Mouse (Mus musculus): ENCODE data around the gene Rpl24. TPM values are rescaled to one million over a fixed set of nuclear protein-coding genes. Genes with fewer than 3 reads are reported as not detected.

The Rpl24 gene
- polyA plus RNA-seq, 1 experiment from 2014 or later = 411 TPM

- no peaks in the 10 kb centered on the region for H3K9me3 ChIP-seq (ENCODE audit: control insufficient read depth, low read length)
- no peak overlapping the region for H3K27ac ChIP-seq (ENCODE audit: low read depth, low read length)
- H3K4me1 ChIP-seq (ENCODE audit: control insufficient read depth, insufficient read depth, low read depth, low read length) = no peaks in the 10 kb centered on the region
- 92% methylated on average over 3 of the region's 3 CpGs for WGBS
- no peak overlapping the region for H3K9ac ChIP-seq (ENCODE audit: low read depth, low read length)
- H3K27me3 ChIP-seq (replicated peaks; ENCODE audit: control insufficient read depth, insufficient read depth, low read length) = no peaks in the 10 kb centered on the region
- no peak overlapping the region for H3K4me2 ChIP-seq (ENCODE audit: low read length)
- peaks cover 9% of the 10 kb centered on the region for H3K36me3 ChIP-seq (ENCODE audit: control insufficient read depth, insufficient read depth, low read length)
- no peak overlapping the region for H3K4me3 ChIP-seq (ENCODE audit: low read length)
- ATAC-seq = no peak
Observed at GRCm38 (mm10) chr16:55986001-55986400, 19.9 kb downstream of the Rpl24 start.

GRCm38 (mm10) chr16:55990311-55990710 is 24.2 kb downstream of the Rpl24 start:
- Histone ChIP-seq H3K27ac (ENCODE audit: low read depth, low read length) (no peak overlapping the region), H3K9me3 (ENCODE audit: control insufficient read depth, low read length) (no peaks in the 10 kb centered on the region), H3K27me3 (replicated peaks; ENCODE audit: control insufficient read depth, insufficient read depth, low read length) (no peaks in the 10 kb centered on the region), H3K9ac (ENCODE audit: low read depth, low read length) (no peak overlapping the region), H3K4me2 (ENCODE audit: low read length) (no peak overlapping the region), H3K4me1 (ENCODE audit: control insufficient read depth, insufficient read depth, low read depth, low read length) (no peaks in the 10 kb centered on the region), H3K4me3 (ENCODE audit: low read length) (no peak overlapping the region), H3K36me3 (ENCODE audit: control insufficient read depth, insufficient read depth, low read length) (peaks cover 19% of the 10 kb centered on the region)
- 92% methylated on average over 4 of the region's 4 CpGs for WGBS
- ATAC-seq = no peak

GRCm38 (mm10) chr16:55994235-55994634 is 28.2 kb downstream of the Rpl24 start:
- no peak for ATAC-seq
- Histone ChIP-seq H3K27me3 (replicated peaks; ENCODE audit: control insufficient read depth, insufficient read depth, low read length) (no peaks in the 10 kb centered on the region), H3K4me2 (ENCODE audit: low read length) (no peak overlapping the region), H3K9me3 (ENCODE audit: control insufficient read depth, low read length) (no peaks in the 10 kb centered on the region), H3K4me3 (ENCODE audit: low read length) (no peak overlapping the region), H3K9ac (ENCODE audit: low read depth, low read length) (no peak overlapping the region), H3K4me1 (ENCODE audit: control insufficient read depth, insufficient read depth, low read depth, low read length) (no peaks in the 10 kb centered on the region), H3K27ac (ENCODE audit: low read depth, low read length) (no peak overlapping the region), H3K36me3 (ENCODE audit: control insufficient read depth, insufficient read depth, low read length) (peaks cover 19% of the 10 kb centered on the region)
- WGBS = 98% methylated on average over 2 of the region's 2 CpGs

- WGBS = 96% methylated on average over 11 of the region's 11 CpGs
- Histone ChIP-seq H3K27me3 (replicated peaks; ENCODE audit: control insufficient read depth, insufficient read depth, low read length) (no peaks in the 10 kb centered on the region), H3K9me3 (ENCODE audit: control insufficient read depth, low read length) (no peaks in the 10 kb centered on the region), H3K36me3 (ENCODE audit: control insufficient read depth, insufficient read depth, low read length) (peaks cover 25% of the 10 kb centered on the region), H3K4me3 (ENCODE audit: low read length) (no peak overlapping the region), H3K4me2 (ENCODE audit: low read length) (no peak overlapping the region), H3K4me1 (ENCODE audit: control insufficient read depth, insufficient read depth, low read depth, low read length) (no peaks in the 10 kb centered on the region), H3K27ac (ENCODE audit: low read depth, low read length) (no peak overlapping the region), H3K9ac (ENCODE audit: low read depth, low read length) (no peak overlapping the region)
- ATAC-seq = no peak
Observed at GRCm38 (mm10) chr16:56006798-56007197, 40.7 kb downstream of the Rpl24 start.

- Histone ChIP-seq H3K9ac (ENCODE audit: low read depth, low read length) (no peak overlapping the region), H3K27me3 (replicated peaks; ENCODE audit: control insufficient read depth, insufficient read depth, low read length) (no peaks in the 10 kb centered on the region), H3K4me2 (ENCODE audit: low read length) (no peak overlapping the region), H3K4me1 (ENCODE audit: control insufficient read depth, insufficient read depth, low read depth, low read length) (no peaks in the 10 kb centered on the region), H3K27ac (ENCODE audit: low read depth, low read length) (no peak overlapping the region), H3K36me3 (ENCODE audit: control insufficient read depth, insufficient read depth, low read length) (peaks cover 16% of the 10 kb centered on the region), H3K4me3 (ENCODE audit: low read length) (no peak overlapping the region), H3K9me3 (ENCODE audit: control insufficient read depth, low read length) (no peaks in the 10 kb centered on the region)
- 100% methylated on average over 1 of the region's 1 CpGs for WGBS
- no peak for ATAC-seq
Observed at GRCm38 (mm10) chr16:56008862-56009261, 42.8 kb downstream of the Rpl24 start.

- H3K9me3 ChIP-seq (ENCODE audit: control insufficient read depth, low read length) = no peaks in the 10 kb centered on the region; the same call in 1 of the 2 replicates
- no peak overlapping the region for H3K9ac ChIP-seq (ENCODE audit: low read depth, low read length)
- H3K27ac ChIP-seq (ENCODE audit: low read depth, low read length) = no peak overlapping the region
- H3K4me3 ChIP-seq (ENCODE audit: low read length) = no peak overlapping the region
- H3K36me3 ChIP-seq (ENCODE audit: control insufficient read depth, insufficient read depth, low read length) = peaks cover 10% of the 10 kb centered on the region
- WGBS = 87% methylated on average over 10 of the region's 10 CpGs
- no peaks in the 10 kb centered on the region for H3K27me3 ChIP-seq (replicated peaks; ENCODE audit: control insufficient read depth, insufficient read depth, low read length)
- no peak overlapping the region for H3K4me2 ChIP-seq (ENCODE audit: low read length)
- peak; percentile 49 for ATAC-seq
- H3K4me1 ChIP-seq (ENCODE audit: control insufficient read depth, insufficient read depth, low read depth, low read length) = no peaks in the 10 kb centered on the region
Observed at GRCm38 (mm10) chr16:56012789-56013743, 47.0 kb downstream of the Rpl24 start.

- 88% methylated on average over 7 of the region's 7 CpGs for WGBS
- ATAC-seq = no peak
- no peaks in the 10 kb centered on the region for H3K27me3 ChIP-seq (replicated peaks; ENCODE audit: control insufficient read depth, insufficient read depth, low read length)
- no peak overlapping the region for H3K4me3 ChIP-seq (ENCODE audit: low read length)
- H3K9me3 ChIP-seq (ENCODE audit: control insufficient read depth, low read length) = no peaks in the 10 kb centered on the region; the same call in 1 of the 2 replicates
- no peaks in the 10 kb centered on the region for H3K4me1 ChIP-seq (ENCODE audit: control insufficient read depth, insufficient read depth, low read depth, low read length)
- peaks cover 12% of the 10 kb centered on the region for H3K36me3 ChIP-seq (ENCODE audit: control insufficient read depth, insufficient read depth, low read length)
- H3K9ac ChIP-seq (ENCODE audit: low read depth, low read length) = no peak overlapping the region
- no peak overlapping the region for H3K4me2 ChIP-seq (ENCODE audit: low read length)
- H3K27ac ChIP-seq (ENCODE audit: low read depth, low read length) = no peak overlapping the region
Observed at GRCm38 (mm10) chr16:56014076-56014475, 48.0 kb downstream of the Rpl24 start.

- no peaks in the 10 kb centered on the region for H3K4me1 ChIP-seq (ENCODE audit: control insufficient read depth, insufficient read depth, low read depth, low read length)
- ATAC-seq = no peak
- no peak overlapping the region for H3K4me2 ChIP-seq (ENCODE audit: low read length)
- WGBS = 95% methylated on average over 7 of the region's 7 CpGs
- no peak overlapping the region for H3K9ac ChIP-seq (ENCODE audit: low read depth, low read length)
- H3K4me3 ChIP-seq (ENCODE audit: low read length) = no peak overlapping the region
- H3K27ac ChIP-seq (ENCODE audit: low read depth, low read length) = no peak overlapping the region
- peaks cover 19% of the 10 kb centered on the region for H3K36me3 ChIP-seq (ENCODE audit: control insufficient read depth, insufficient read depth, low read length)
- no peaks in the 10 kb centered on the region for H3K27me3 ChIP-seq (replicated peaks; ENCODE audit: control insufficient read depth, insufficient read depth, low read length)
- H3K9me3 ChIP-seq (ENCODE audit: control insufficient read depth, low read length) = no peaks in the 10 kb centered on the region; the same call in 1 of the 2 replicates
Observed at GRCm38 (mm10) chr16:56019660-56020059, 53.6 kb downstream of the Rpl24 start.
